Mouse (Mus musculus) heart, embryonic 16.5 days (tissue): ENCODE data around the gene Kat2b. TPM values are rescaled to one million over a fixed set of nuclear protein-coding genes. Genes with fewer than 3 reads are reported as not detected.
"Not testable (repeated sequence)": the region's sequence is repeated elsewhere in the genome, so short reads cannot be mapped to it uniquely, and the experiment has no call there.

ENCODE experiments used
- ATAC-seq: fragments of 200-750 bp; cut with Nextera tagmentation; replicated peaks from 2 replicates; pipeline ENCODE4 v1.8.0; 2017; ENCODE audit warnings: moderate number of reproducible peaks; ENCODE audit not compliant: insufficient read depth, low FRiP score; ENCODE audit errors: extremely low read depth
- H3K27ac ChIP-seq: fragments of 300-500 bp; sonication (generic); 2 replicates; pipeline ENCODE4 v1.5.1; 2014; ENCODE audit warnings: mild to moderate bottlenecking, low read length, control low read depth, moderate library complexity
- H3K27me3 ChIP-seq: fragments of 300-500 bp; sonication (generic); 2 replicates; pipeline ENCODE4 v1.6.1; 2014; ENCODE audit warnings: low read length, mixed read lengths; ENCODE audit not compliant: control insufficient read depth, insufficient read depth
- H3K36me3 ChIP-seq: fragments of 300-500 bp; sonication (generic); 2 replicates; pipeline ENCODE4 v1.6.1; 2014; ENCODE audit not compliant: control insufficient read depth, insufficient read depth
- H3K4me1 ChIP-seq: fragments of 300-500 bp; sonication (generic); 2 replicates; pipeline ENCODE4 v1.6.1; 2014; ENCODE audit warnings: low read length, mixed read lengths; ENCODE audit not compliant: control insufficient read depth, insufficient read depth
- H3K4me2 ChIP-seq: fragments of 300-500 bp; sonication (generic); 2 replicates; pipeline ENCODE4 v1.6.1; 2014; ENCODE audit warnings: low read depth, mild to moderate bottlenecking, control low read depth, low read length
- H3K4me3 ChIP-seq: fragments of 300-500 bp; sonication (generic); 2 replicates; pipeline ENCODE4 v1.5.1; 2014; ENCODE audit warnings: mild to moderate bottlenecking, control low read depth, low read length
- H3K9ac ChIP-seq: fragments of 300-500 bp; sonication (generic); 2 replicates; pipeline ENCODE4 v1.6.1; 2014; ENCODE audit warnings: low read length, control low read depth
- H3K9me3 ChIP-seq: fragments of 300-500 bp; sonication (generic); replicated peaks from 2 replicates; pipeline ENCODE4 v1.6.1; 2016; ENCODE audit warnings: low read length; ENCODE audit not compliant: control insufficient read depth
- whole genome bisulfite sequencing: fragments of 180-500 bp; shearing (Covaris S2); extraction: QIAGEN DNeasy Blood & Tissue Kit; methylation state at CpG from one replicate; pipeline ENCODE4 v1.1.7; 2014; 5-methylcytosine and 5-hydroxymethylcytosine counted together
- polyA plus RNA-seq: library from polyadenylated mRNA; unstranded; fragments of >200 nt; fragmentation: Nextera tagmentation; extraction: Ambion mirVana; gene quantifications from 2 replicates; pipeline ENCODE4 v1.2.1, GENCODE M21; 2015

The Kat2b gene
- polyA plus RNA-seq, 1 experiment from 2014 or later: 12.1 TPM

GRCm38 (mm10) chr17:53567346-53568101 lies 863 bp downstream of the Kat2b start:
- Histone ChIP-seq H3K36me3 (no peaks in the 10 kb centered on the region), H3K4me2 (peak overlapping the region; percentile 94), H3K4me1 (peaks cover 30% of the 10 kb centered on the region), H3K27ac (peak overlapping the region; percentile 99), H3K9me3 (no peaks in the 10 kb centered on the region), H3K4me3 (peak overlapping the region; percentile 92), H3K27me3 (no peaks in the 10 kb centered on the region), H3K9ac (peak overlapping the region; percentile 94)
- under 1% methylated on average over 58 of the region's 67 CpGs for WGBS
- peak; percentile 49 for ATAC-seq

- under 1% methylated on average over 15 of the region's 15 CpGs for WGBS
- peak; percentile 78 for ATAC-seq
These were observed 1.5 kb downstream of the Kat2b start for GRCm38 (mm10) chr17:53568118-53568517.

GRCm38 (mm10) chr17:53568734-53569386 lies 2.2 kb downstream of the Kat2b start:
- Histone ChIP-seq H3K9ac (peak overlapping the region; percentile 94), H3K36me3 (no peaks in the 10 kb centered on the region), H3K4me1 (peaks cover 38% of the 10 kb centered on the region), H3K27ac (peak overlapping the region; percentile 99), H3K4me3 (peak overlapping the region; percentile 92), H3K27me3 (no peaks in the 10 kb centered on the region), H3K9me3 (no peaks in the 10 kb centered on the region), H3K4me2 (peak overlapping the region; percentile 94)
- ATAC-seq: no peak
- WGBS: 36% methylated on average over 8 of the region's 8 CpGs

More at GRCm38 (mm10) chr17:53568118-53568517, 1.5 kb downstream of the Kat2b start:
- Histone ChIP-seq H3K9ac (peak overlapping the region; percentile 94), H3K4me2 (peak overlapping the region; percentile 94), H3K9me3 (no peaks in the 10 kb centered on the region), H3K4me3 (peak overlapping the region; percentile 92), H3K36me3 (no peaks in the 10 kb centered on the region), H3K4me1 (peaks cover 34% of the 10 kb centered on the region), H3K27ac (peak overlapping the region; percentile 99), H3K27me3 (no peaks in the 10 kb centered on the region)

- H3K9ac ChIP-seq: peak overlapping the region; percentile 71
- H3K4me3 ChIP-seq: peak overlapping the region; percentile 43
- WGBS: 15% methylated on average over 6 of the region's 6 CpGs
- peak overlapping the region; percentile 99 for H3K27ac ChIP-seq
- no peaks in the 10 kb centered on the region for H3K36me3 ChIP-seq
- peaks cover 41% of the 10 kb centered on the region for H3K4me1 ChIP-seq
- ATAC-seq: no peak
- no peaks in the 10 kb centered on the region for H3K27me3 ChIP-seq
- H3K9me3 ChIP-seq: no peaks in the 10 kb centered on the region
- peak overlapping the region; percentile 94 for H3K4me2 ChIP-seq
These were observed 3.2 kb downstream of the Kat2b start for GRCm38 (mm10) chr17:53569829-53570228.

- Histone ChIP-seq H3K36me3 (no peaks in the 10 kb centered on the region), H3K27me3 (no peaks in the 10 kb centered on the region), H3K9ac (peak overlapping the region; percentile 58), H3K4me1 (peaks cover 41% of the 10 kb centered on the region), H3K9me3 (no peaks in the 10 kb centered on the region), H3K4me3 (peak overlapping the region; percentile 43), H3K27ac (peak overlapping the region; percentile 99), H3K4me2 (peak overlapping the region; percentile 94)
- WGBS: 12% methylated on average over 10 of the region's 10 CpGs
- ATAC-seq: no peak
These were observed 3.8 kb downstream of the Kat2b start for GRCm38 (mm10) chr17:53570361-53570875.

GRCm38 (mm10) chr17:53570932-53571331 lies 4.3 kb downstream of the Kat2b start:
- WGBS: 86% methylated on average over 5 of the region's 5 CpGs
- H3K27me3 ChIP-seq, ATAC-seq, H3K36me3 ChIP-seq, H3K9ac ChIP-seq, H3K9me3 ChIP-seq, H3K4me3 ChIP-seq: not testable (repeated sequence)
- H3K4me2 ChIP-seq: peak overlapping the region; percentile 94; the same call in 1 of the 2 replicates
- H3K4me1 ChIP-seq: peaks cover 39% of the 10 kb centered on the region
- peak overlapping the region; percentile 99 for H3K27ac ChIP-seq

GRCm38 (mm10) chr17:53573019-53573556 lies 6.4 kb downstream of the Kat2b start:
- H3K36me3 ChIP-seq: no peaks in the 10 kb centered on the region
- peaks cover 49% of the 10 kb centered on the region for H3K4me1 ChIP-seq
- H3K27ac ChIP-seq: peak overlapping the region; percentile 39; the same call in 1 of the 2 replicates
- ATAC-seq: no peak
- H3K9me3 ChIP-seq: no peaks in the 10 kb centered on the region
- H3K27me3 ChIP-seq: no peaks in the 10 kb centered on the region
- H3K9ac ChIP-seq: no peak overlapping the region
- WGBS: 34% methylated on average over 4 of the region's 4 CpGs
- H3K4me2 ChIP-seq: no peak overlapping the region
- H3K4me3 ChIP-seq: no peak overlapping the region

- no peak overlapping the region for H3K9ac ChIP-seq
- H3K4me3 ChIP-seq: no peak overlapping the region
- H3K27ac ChIP-seq: no peak overlapping the region
- H3K36me3 ChIP-seq: no peaks in the 10 kb centered on the region
- 65% methylated on average over 2 of the region's 2 CpGs for WGBS
- H3K9me3 ChIP-seq: no peaks in the 10 kb centered on the region
- H3K4me2 ChIP-seq: no peak overlapping the region
- no peak for ATAC-seq
- H3K27me3 ChIP-seq: no peaks in the 10 kb centered on the region
- H3K4me1 ChIP-seq: peaks cover 50% of the 10 kb centered on the region
These were observed 10.5 kb downstream of the Kat2b start for GRCm38 (mm10) chr17:53577151-53577550.

GRCm38 (mm10) chr17:53577754-53578153 lies 11.1 kb downstream of the Kat2b start:
- Histone ChIP-seq H3K4me2 (no peak overlapping the region), H3K27ac (peak overlapping the region; percentile 34), H3K27me3 (no peaks in the 10 kb centered on the region), H3K36me3 (no peaks in the 10 kb centered on the region), H3K9ac (no peak overlapping the region), H3K4me1 (peaks cover 52% of the 10 kb centered on the region), H3K9me3 (no peaks in the 10 kb centered on the region), H3K4me3 (no peak overlapping the region)
- 44% methylated on average over 5 of the region's 5 CpGs for WGBS
- ATAC-seq: no peak
